Mouse (Mus musculus) cortical plate, adult 2 months (tissue): ENCODE data around the gene Tap2. TPM values are rescaled to one million over a fixed set of nuclear protein-coding genes. Genes with fewer than 3 reads are reported as not detected.

Experiments used
- H3K27ac ChIP-seq: fragments of 200-500 bp; 2 replicates; pipeline ENCODE4 v1.5.1; 2012; ENCODE audit warnings: low read length, control low read depth, inconsistent platforms; ENCODE audit not compliant: insufficient read depth
- H3K4me1 ChIP-seq: fragments of 200-500 bp; 2 replicates; pipeline ENCODE4 v1.6.1; 2011; ENCODE audit warnings: low read length; ENCODE audit not compliant: control insufficient read depth, insufficient read depth
- H3K4me3 ChIP-seq: fragments of 200-500 bp; 2 replicates; pipeline ENCODE4 v1.5.1; 2011; ENCODE audit warnings: mild to moderate bottlenecking, low read length, control low read depth; ENCODE audit not compliant: insufficient read depth
- CTCF ChIP-seq: fragments of 200-500 bp; IDR thresholded peaks from 2 replicates; pipeline ENCODE4 v1.5.1; 2011; ENCODE audit warnings: mild to moderate bottlenecking, control low read depth, low read length; ENCODE audit not compliant: insufficient read depth; ENCODE audit errors: extremely low read depth
- POLR2A ChIP-seq: fragments of 200-500 bp; IDR thresholded peaks from 2 replicates; pipeline ENCODE4 v1.6.1; 2011; ENCODE audit warnings: mild to moderate bottlenecking, low read length, control low read depth; ENCODE audit not compliant: insufficient read depth; ENCODE audit errors: extremely low read depth
- polyA plus RNA-seq: library from polyadenylated mRNA; depleted of rRNA; stranded (reverse); fragments of >200 nt; gene quantifications from 2 replicates; pipeline ENCODE4 v1.2.3, GENCODE M21; 2012

Gene Tap2
- polyA plus RNA-seq, 1 experiment = 8.3 TPM

- Histone ChIP-seq H3K27ac (no peak overlapping the region), H3K4me3 (no peak overlapping the region), H3K4me1 (no peaks in the 10 kb centered on the region; the same call in 1 of the 2 replicates)
- TF ChIP-seq CTCF (no peak), POLR2A (no peak)
Observed at GRCm38 (mm10) chr17:34200772-34201505, 2.4 kb upstream of the Tap2 start.

- no peak overlapping the region for H3K4me3 ChIP-seq
- H3K27ac ChIP-seq = no peak overlapping the region
- H3K4me1 ChIP-seq = no peaks in the 10 kb centered on the region; the same call in 1 of the 2 replicates
- TF ChIP-seq POLR2A (no peak), CTCF (no peak)
Observed at GRCm38 (mm10) chr17:34201506-34202055, 1.7 kb upstream of the Tap2 start.

GRCm38 (mm10) chr17:34202760-34203442 lies 426 bp upstream of the Tap2 start:
- H3K27ac ChIP-seq = no peak overlapping the region
- no peaks in the 10 kb centered on the region; the same call in 1 of the 2 replicates for H3K4me1 ChIP-seq
- no peak for TF ChIP-seq CTCF
- TF ChIP-seq POLR2A = no peak
- H3K4me3 ChIP-seq = no peak overlapping the region

- H3K27ac ChIP-seq = no peak overlapping the region
- peak; percentile 64 for TF ChIP-seq CTCF
- TF ChIP-seq POLR2A = no peak
- no peaks in the 10 kb centered on the region for H3K4me1 ChIP-seq
- H3K4me3 ChIP-seq = peak overlapping the region; percentile 89
Observed at GRCm38 (mm10) chr17:34204303-34205010, 1.1 kb downstream of the Tap2 start.

GRCm38 (mm10) chr17:34205021-34205745 lies 1.9 kb downstream of the Tap2 start:
- TF ChIP-seq CTCF (no peak), POLR2A (no peak)
- peak overlapping the region; percentile 89 for H3K4me3 ChIP-seq
- H3K4me1 ChIP-seq = no peaks in the 10 kb centered on the region
- no peak overlapping the region for H3K27ac ChIP-seq

- TF ChIP-seq POLR2A (no peak), CTCF (peak; percentile 37)
- peak overlapping the region; percentile 89; the same call in 1 of the 2 replicates for H3K4me3 ChIP-seq
- no peak overlapping the region for H3K27ac ChIP-seq
Observed at GRCm38 (mm10) chr17:34205746-34206176, 2.4 kb downstream of the Tap2 start.

GRCm38 (mm10) chr17:34206731-34207130 lies 3.4 kb downstream of the Tap2 start:
- Histone ChIP-seq H3K4me1 (no peaks in the 10 kb centered on the region), H3K4me3 (no peak overlapping the region), H3K27ac (no peak overlapping the region)
- TF ChIP-seq CTCF (no peak), POLR2A (no peak)

More at GRCm38 (mm10) chr17:34205746-34206176, 2.4 kb downstream of the Tap2 start:
- no peaks in the 10 kb centered on the region for H3K4me1 ChIP-seq

GRCm38 (mm10) chr17:34207456-34207855 lies 4.1 kb downstream of the Tap2 start:
- Histone ChIP-seq H3K4me3 (no peak overlapping the region), H3K4me1 (no peaks in the 10 kb centered on the region), H3K27ac (no peak overlapping the region)
- TF ChIP-seq POLR2A (no peak), CTCF (no peak)
